Mouse (Mus musculus): Measurements from ENCODE around the gene Pitpnm2. TPM values are rescaled to one million over a fixed set of nuclear protein-coding genes. Genes with fewer than 3 reads are reported as not detected.

The Pitpnm2 gene
- polyA plus RNA-seq, 1 experiment from 2014 or later: 6.2 TPM

- no peaks in the 10 kb centered on the region for H3K27me3 ChIP-seq (replicated peaks; ENCODE audit: control insufficient read depth, insufficient read depth, low read length)
- no peak for ATAC-seq (replicated peaks; ENCODE audit: low FRiP score, low TSS enrichment, low read depth)
- peak overlapping the region; percentile 28 for H3K4me2 ChIP-seq (ENCODE audit: low read length)
- H3K9ac ChIP-seq (ENCODE audit: low read length): no peak overlapping the region
- no peak for DNase-seq (ENCODE audit: low spot score)
- 61% methylated on average over 12 of the region's 12 CpGs for WGBS
- no peaks in the 10 kb centered on the region for H3K9me3 ChIP-seq (ENCODE audit: control insufficient read depth, low read length)
- peaks cover 17% of the 10 kb centered on the region for H3K4me1 ChIP-seq (replicated peaks; ENCODE audit: control insufficient read depth, insufficient read depth, low read length)
- no peak overlapping the region for H3K4me3 ChIP-seq (ENCODE audit: low read depth, low read length)
- H3K27ac ChIP-seq (ENCODE audit: low read depth): no peak overlapping the region
- no peaks in the 10 kb centered on the region for H3K36me3 ChIP-seq (ENCODE audit: control insufficient read depth, insufficient read depth, low read length)
Measured at GRCm38 (mm10) chr5:124187508-124188311, 61.9 kb downstream of the Pitpnm2 start.

- WGBS: 27% methylated on average over 22 of the region's 22 CpGs
- H3K4me2 ChIP-seq (ENCODE audit: low read length): peak overlapping the region; percentile 28
- no peaks in the 10 kb centered on the region for H3K9me3 ChIP-seq (ENCODE audit: control insufficient read depth, low read length)
- ATAC-seq (replicated peaks; ENCODE audit: low FRiP score, low TSS enrichment, low read depth) (peak; percentile 45; the same call in 1 of the 2 replicates), DNase-seq (ENCODE audit: low spot score) (no peak)
- no peak overlapping the region for H3K9ac ChIP-seq (ENCODE audit: low read length)
- H3K4me1 ChIP-seq (replicated peaks; ENCODE audit: control insufficient read depth, insufficient read depth, low read length): peaks cover 17% of the 10 kb centered on the region
- H3K27ac ChIP-seq (ENCODE audit: low read depth): no peak overlapping the region
- H3K36me3 ChIP-seq (ENCODE audit: control insufficient read depth, insufficient read depth, low read length): no peaks in the 10 kb centered on the region
- no peak overlapping the region for H3K4me3 ChIP-seq (ENCODE audit: low read depth, low read length)
- no peaks in the 10 kb centered on the region for H3K27me3 ChIP-seq (replicated peaks; ENCODE audit: control insufficient read depth, insufficient read depth, low read length)
Measured at GRCm38 (mm10) chr5:124186981-124187507, 62.5 kb downstream of the Pitpnm2 start.

GRCm38 (mm10) chr5:124186465-124186854 lies 63.1 kb downstream of the Pitpnm2 start:
- no peak overlapping the region for H3K27ac ChIP-seq (ENCODE audit: low read depth)
- H3K4me1 ChIP-seq (replicated peaks; ENCODE audit: control insufficient read depth, insufficient read depth, low read length): peaks cover 17% of the 10 kb centered on the region
- H3K9ac ChIP-seq (ENCODE audit: low read length): no peak overlapping the region
- DNase-seq (ENCODE audit: low spot score): no peak
- ATAC-seq (replicated peaks; ENCODE audit: low FRiP score, low TSS enrichment, low read depth): no peak
- H3K4me2 ChIP-seq (ENCODE audit: low read length): 0 out of 2 replicates have a peak overlapping the region, but pooled peaks have one; percentile 28
- H3K27me3 ChIP-seq (replicated peaks; ENCODE audit: control insufficient read depth, insufficient read depth, low read length): no peaks in the 10 kb centered on the region
- no peak overlapping the region for H3K4me3 ChIP-seq (ENCODE audit: low read depth, low read length)
- H3K9me3 ChIP-seq (ENCODE audit: control insufficient read depth, low read length): no peaks in the 10 kb centered on the region
- no peaks in the 10 kb centered on the region for H3K36me3 ChIP-seq (ENCODE audit: control insufficient read depth, insufficient read depth, low read length)
- 77% methylated on average over 10 of the region's 10 CpGs for WGBS

- Histone ChIP-seq H3K4me1 (replicated peaks; ENCODE audit: control insufficient read depth, insufficient read depth, low read length) (peaks cover 17% of the 10 kb centered on the region), H3K9ac (ENCODE audit: low read length) (no peak overlapping the region), H3K4me2 (ENCODE audit: low read length) (no peak overlapping the region), H3K27me3 (replicated peaks; ENCODE audit: control insufficient read depth, insufficient read depth, low read length) (no peaks in the 10 kb centered on the region), H3K9me3 (ENCODE audit: control insufficient read depth, low read length) (no peaks in the 10 kb centered on the region), H3K27ac (ENCODE audit: low read depth) (no peak overlapping the region), H3K4me3 (ENCODE audit: low read depth, low read length) (no peak overlapping the region), H3K36me3 (ENCODE audit: control insufficient read depth, insufficient read depth, low read length) (no peaks in the 10 kb centered on the region)
- 72% methylated on average over 15 of the region's 15 CpGs for WGBS
- DNase-seq (ENCODE audit: low spot score) (no peak), ATAC-seq (replicated peaks; ENCODE audit: low FRiP score, low TSS enrichment, low read depth) (no peak)
Measured at GRCm38 (mm10) chr5:124185706-124186464, 63.7 kb downstream of the Pitpnm2 start.

GRCm38 (mm10) chr5:124184898-124185701 lies 64.5 kb downstream of the Pitpnm2 start:
- no peak for DNase-seq (ENCODE audit: low spot score)
- Histone ChIP-seq H3K36me3 (ENCODE audit: control insufficient read depth, insufficient read depth, low read length) (no peaks in the 10 kb centered on the region), H3K9ac (ENCODE audit: low read length) (no peak overlapping the region), H3K27ac (ENCODE audit: low read depth) (no peak overlapping the region), H3K9me3 (ENCODE audit: control insufficient read depth, low read length) (no peaks in the 10 kb centered on the region), H3K27me3 (replicated peaks; ENCODE audit: control insufficient read depth, insufficient read depth, low read length) (no peaks in the 10 kb centered on the region), H3K4me3 (ENCODE audit: low read depth, low read length) (no peak overlapping the region), H3K4me1 (replicated peaks; ENCODE audit: control insufficient read depth, insufficient read depth, low read length) (peaks cover 17% of the 10 kb centered on the region), H3K4me2 (ENCODE audit: low read length) (no peak overlapping the region)
- 45% methylated on average over 15 of the region's 15 CpGs for whole genome bisulfite sequencing
- ATAC-seq (replicated peaks; ENCODE audit: low FRiP score, low TSS enrichment, low read depth): no peak

GRCm38 (mm10) chr5:124184191-124184590 lies 65.4 kb downstream of the Pitpnm2 start:
- Histone ChIP-seq H3K4me3 (ENCODE audit: low read depth, low read length) (no peak overlapping the region), H3K27me3 (replicated peaks; ENCODE audit: control insufficient read depth, insufficient read depth, low read length) (no peaks in the 10 kb centered on the region), H3K4me1 (replicated peaks; ENCODE audit: control insufficient read depth, insufficient read depth, low read length) (peaks cover 17% of the 10 kb centered on the region), H3K9ac (ENCODE audit: low read length) (no peak overlapping the region), H3K4me2 (ENCODE audit: low read length) (no peak overlapping the region), H3K36me3 (ENCODE audit: control insufficient read depth, insufficient read depth, low read length) (no peaks in the 10 kb centered on the region), H3K27ac (ENCODE audit: low read depth) (no peak overlapping the region), H3K9me3 (ENCODE audit: control insufficient read depth, low read length) (no peaks in the 10 kb centered on the region)
- no peak for DNase-seq (ENCODE audit: low spot score)
- 83% methylated on average over 3 of the region's 3 CpGs for WGBS
- ATAC-seq (replicated peaks; ENCODE audit: low FRiP score, low TSS enrichment, low read depth): no peak

GRCm38 (mm10) chr5:124182642-124183041 lies 66.9 kb downstream of the Pitpnm2 start:
- 90% methylated on average over 7 of the region's 7 CpGs for WGBS
- ATAC-seq (replicated peaks; ENCODE audit: low FRiP score, low TSS enrichment, low read depth): no peak
- Histone ChIP-seq H3K9ac (ENCODE audit: low read length) (no peak overlapping the region), H3K4me1 (replicated peaks; ENCODE audit: control insufficient read depth, insufficient read depth, low read length) (peaks cover 15% of the 10 kb centered on the region), H3K4me2 (ENCODE audit: low read length) (no peak overlapping the region), H3K36me3 (ENCODE audit: control insufficient read depth, insufficient read depth, low read length) (no peaks in the 10 kb centered on the region), H3K27me3 (replicated peaks; ENCODE audit: control insufficient read depth, insufficient read depth, low read length) (no peaks in the 10 kb centered on the region), H3K9me3 (ENCODE audit: control insufficient read depth, low read length) (no peaks in the 10 kb centered on the region), H3K27ac (ENCODE audit: low read depth) (no peak overlapping the region), H3K4me3 (ENCODE audit: low read depth, low read length) (no peak overlapping the region)
- DNase-seq (ENCODE audit: low spot score): no peak

- Histone ChIP-seq H3K27me3 (replicated peaks; ENCODE audit: control insufficient read depth, insufficient read depth, low read length) (no peaks in the 10 kb centered on the region), H3K36me3 (ENCODE audit: control insufficient read depth, insufficient read depth, low read length) (no peaks in the 10 kb centered on the region), H3K4me2 (ENCODE audit: low read length) (no peak overlapping the region), H3K4me3 (ENCODE audit: low read depth, low read length) (no peak overlapping the region), H3K9me3 (ENCODE audit: control insufficient read depth, low read length) (no peaks in the 10 kb centered on the region), H3K9ac (ENCODE audit: low read length) (no peak overlapping the region), H3K4me1 (replicated peaks; ENCODE audit: control insufficient read depth, insufficient read depth, low read length) (peaks cover 10% of the 10 kb centered on the region), H3K27ac (ENCODE audit: low read depth) (no peak overlapping the region)
- DNase-seq (ENCODE audit: low spot score): no peak
- ATAC-seq (replicated peaks; ENCODE audit: low FRiP score, low TSS enrichment, low read depth): no peak
- WGBS: 80% methylated on average over 5 of the region's 5 CpGs
Measured at GRCm38 (mm10) chr5:124182097-124182496, 67.5 kb downstream of the Pitpnm2 start.

Data from intestine, embryonic 14.5 days (tissue).